In genomic region chr3:50076979-50077378, GRCm38 (mm10) we compare ENCODE assay signal across 7 mouse cellular contexts.
DNase-seq lines count a peak whose midpoint lies in the region.

No protein-coding gene starts in this region.

- DNase-seq in 3134 (ENCODE audit: extremely low read depth, insufficient read length, low spot score) (peak; percentile 23), 416B (ENCODE audit: low read depth) (peak; percentile 62)
- peak; percentile 34 for DNase-seq in c-Kit-positive CD71-positive TER-119-negative erythroid progenitor cells, embryonic 14.5 days (ENCODE audit: low read depth)
- DNase-seq in frontal cortex, adult 2 months (ENCODE audit: extremely low spot score in 1 of 2, low spot score in 1 of 2) = peak; percentile 9 to 81
- DNase-seq in layer of hippocampus, adult 8-10 months (ENCODE audit: low spot score in 2 of 2) = peak; percentile 19 to 48
- DNase-seq in lung, postnatal 10 days = peak; percentile 70
- DNase-seq in thymus, postnatal 0 days (ENCODE audit: low spot score) = peak; percentile 37

Comparison
In these comparisons a context has a peak if more than half of its experiments do, and no peak if none do; other contexts are left out.
1. Peak in every context shown above with its lines: DNase-seq.